8 mouse cellular contexts compared by ENCODE assay signal in the genomic region with DNA sequence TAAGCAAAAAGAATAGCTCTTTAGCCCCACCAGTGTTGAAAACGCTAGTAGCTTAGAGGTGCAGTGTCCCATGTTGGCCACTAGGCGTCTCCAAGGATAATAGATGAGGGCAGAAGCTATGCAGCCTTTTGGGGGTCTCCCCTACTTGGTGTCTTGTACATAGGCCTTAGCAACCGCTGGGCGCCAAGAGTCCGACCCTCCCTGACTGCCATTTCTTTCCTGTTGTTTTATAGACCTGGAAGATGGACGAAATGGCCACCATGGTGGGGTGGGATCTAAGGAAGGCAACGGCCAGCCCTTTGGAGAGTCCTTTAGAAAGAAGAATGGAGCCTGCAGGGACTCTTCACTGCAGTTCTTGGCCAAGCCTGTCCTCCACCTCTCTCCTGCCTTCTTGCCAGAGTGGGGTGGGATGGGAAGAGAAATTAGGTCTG. TPM values are rescaled to one million over a fixed set of nuclear protein-coding genes. Genes with fewer than 3 reads are reported as not detected.
DNase-seq lines count a peak whose midpoint lies in the region; ATAC-seq and TF ChIP-seq lines count a peak whose summit lies in the region.

No protein-coding gene starts in this region.

- TF ChIP-seq POLR2A in MEL (IDR thresholded peaks at IDR 0.05; ENCODE audit: control insufficient read depth in 1 of 2, insufficient read depth in 1 of 2, low read depth in 1 of 2, low read length in 2 of 2, poor library complexity in 1 of 2), result no peak

- H3K27me3 ChIP-seq in MEL (ENCODE audit: control insufficient read depth in 1 of 2, insufficient read depth in 2 of 2, low read length in 2 of 2), result no peaks in the 10 kb centered on the region
- H3K27me3 ChIP-seq in liver, embryonic 13.5 days, result peaks cover 44% of the 10 kb centered on the region
- 0 out of 2 replicates have a peak, but pooled peaks cover 6% of the 10 kb centered on the region for H3K27me3 ChIP-seq in neural tube, embryonic 12.5 days (replicated peaks)

- peak; percentile 97 for TF ChIP-seq RAD21 in MEL (IDR thresholded peaks at IDR 0.05; ENCODE audit: low read depth, low read length)

- peak overlapping the region; percentile 61 to 84; a peak in 3 of 4 replicates for H3K4me3 ChIP-seq in MEL (ENCODE audit: control insufficient read depth in 1 of 2, insufficient read depth in 1 of 2, low read depth in 2 of 2, low read length in 2 of 2)
- H3K4me3 ChIP-seq in liver, embryonic 13.5 days (replicated peaks), result no peak overlapping the region
- H3K4me3 ChIP-seq in neural tube, embryonic 12.5 days, result no peak overlapping the region

- TF ChIP-seq EP300 in MEL (IDR thresholded peaks at IDR 0.05; ENCODE audit: low read depth in 1 of 2, low read length in 2 of 2), result no peak

- no peaks in the 10 kb centered on the region; the same call in 1 of the 2 replicates for H3K79me2 ChIP-seq in MEL (ENCODE audit: control insufficient read depth, insufficient read depth, low read length, poor library complexity)

- peak overlapping the region; percentile 75; the same call in 1 of the 2 replicates for H3K9ac ChIP-seq in MEL (ENCODE audit: control insufficient read depth, low read depth, low read length, poor library complexity, severe bottlenecking)
- no peak overlapping the region for H3K9ac ChIP-seq in liver, embryonic 13.5 days
- H3K9ac ChIP-seq in neural tube, embryonic 12.5 days, result no peak overlapping the region

- no peaks in the 10 kb centered on the region for H3K36me3 ChIP-seq in MEL (ENCODE audit: control insufficient read depth in 1 of 2, insufficient read depth in 2 of 2, low read length in 2 of 2)
- H3K36me3 ChIP-seq in liver, embryonic 13.5 days, result no peaks in the 10 kb centered on the region
- no peaks in the 10 kb centered on the region for H3K36me3 ChIP-seq in neural tube, embryonic 12.5 days

- 0 out of 2 replicates have a peak overlapping the region, but pooled peaks have one; percentile 9 for H3K27ac ChIP-seq in MEL (ENCODE audit: control insufficient read depth, low read depth, low read length)
- no peak overlapping the region for H3K27ac ChIP-seq in liver, embryonic 13.5 days
- H3K27ac ChIP-seq in neural tube, embryonic 12.5 days, result no peak overlapping the region

- no peaks in the 10 kb centered on the region for H3K9me3 ChIP-seq in MEL (replicated peaks; ENCODE audit: insufficient read depth, low read length)
- H3K9me3 ChIP-seq in liver, embryonic 13.5 days (replicated peaks), result no peaks in the 10 kb centered on the region
- no peaks in the 10 kb centered on the region for H3K9me3 ChIP-seq in neural tube, embryonic 12.5 days

- DNase-seq in 416B (ENCODE audit: low read depth) (peak; percentile 85), MEL (ENCODE audit: low read depth, low spot score) (peak; percentile 84)
- peak; percentile 58 to 65 for DNase-seq in cerebellum, postnatal 25 days
- peak; percentile 49 to 67 for DNase-seq in frontal cortex, postnatal 36 days (ENCODE audit: low spot score in 2 of 2)
- peak; percentile 71 for DNase-seq in kidney, adult 9 months
- DNase-seq in liver, embryonic 13.5 days, result no peak
- peak; percentile 88 for DNase-seq in thymus, postnatal 0 days (ENCODE audit: low spot score)

- 10% methylated on average over 7 of the region's 7 CpGs for whole genome bisulfite sequencing in liver, embryonic 13.5 days (ENCODE audit: insufficient replicate concordance)
- 6% methylated on average over 7 of the region's 7 CpGs for WGBS in neural tube, embryonic 12.5 days

- ATAC-seq in liver, embryonic 13.5 days (ENCODE audit: low read depth), result no peak
- ATAC-seq in neural tube, embryonic 12.5 days (ENCODE audit: low FRiP score, low read depth), result peak; percentile 19

- peak; percentile 89 to 96 (median 95) for TF ChIP-seq CTCF in MEL (IDR thresholded peaks at IDR 0.05 in 2 of 3, conservative IDR thresholded peaks at IDR 0.05 in 1 of 3; ENCODE audit: control insufficient read depth in 1 of 3, insufficient read depth in 1 of 3, low read depth in 2 of 3, low read length in 3 of 3, poor library complexity in 1 of 3, severe bottlenecking in 1 of 3)

- peaks cover 2% of the 10 kb centered on the region in 2 experiments; a peak in 2 of 4 replicates for H3K4me1 ChIP-seq in MEL (ENCODE audit: control insufficient read depth in 1 of 2, insufficient read depth in 2 of 2, low read length in 2 of 2)
- peaks cover 18% of the 10 kb centered on the region for H3K4me1 ChIP-seq in liver, embryonic 13.5 days (replicated peaks)
- peaks cover 36% of the 10 kb centered on the region for H3K4me1 ChIP-seq in neural tube, embryonic 12.5 days

- peak overlapping the region; percentile 74; the same call in 1 of the 2 replicates for H3K4me2 ChIP-seq in liver, embryonic 13.5 days
- peak overlapping the region; percentile 90 for H3K4me2 ChIP-seq in neural tube, embryonic 12.5 days (replicated peaks)

TF ChIP-seq in MEL, 35 proteins besides CTCF, POLR2A, EP300 and RAD21:
- TF ChIP-seq GABPA (IDR thresholded peaks at IDR 0.05; ENCODE audit: low read depth, low read length) (no peak), ZNF384 (IDR thresholded peaks at IDR 0.05; ENCODE audit: low read depth, low read length) (no peak), NRF1 (IDR thresholded peaks at IDR 0.05; ENCODE audit: insufficient read depth, low read depth, low read length, poor library complexity, severe bottlenecking) (no peak), SMC3 (IDR thresholded peaks at IDR 0.05; ENCODE audit: low read depth, low read length) (peak; percentile 80), KAT2A (conservative IDR thresholded peaks at IDR 0.05; ENCODE audit: low read depth, low read length) (no peak), TBP (IDR thresholded peaks at IDR 0.05; ENCODE audit: low read depth, low read length) (0 out of 2 replicates have a peak, but pooled peaks have one; percentile 18), ZC3H11A (IDR thresholded peaks at IDR 0.05; ENCODE audit: low read depth, low read length) (peak; percentile 75), SIN3A (IDR thresholded peaks at IDR 0.05; ENCODE audit: low read length) (peak; percentile 32; the same call in 1 of the 2 replicates)

RNA-seq across cellular contexts. Expression of a gene that starts 1.9 kb away (rescaled TPM):
- total RNA-seq in MEL (2012; rRNA removed), result 0.89 and 2.1 TPM in 2 replicates
- 1 to 10 TPM in 1 of 2 experiments, not detected in 1; 2.2 TPM for polyA plus RNA-seq in MEL (2012; ENCODE audit: insufficient read depth in 1 of 2, insufficient read length in 2 of 2, low read depth in 1 of 2, low replicate concordance in 2 of 2, missing spikeins in 1 of 2)
- polyA plus RNA-seq in liver, embryonic 13.5 days (2015; fragmentation: Nextera tagmentation; extraction: Ambion mirVana), result 25.0 and 31.3 TPM in 2 replicates
- 77.3 and 90.2 TPM in 2 replicates for polyA plus RNA-seq in neural tube, embryonic 12.5 days (2016; fragmentation: Nextera tagmentation; extraction: Ambion mirVana)
- 129 and 131 TPM in 2 replicates for polyA plus RNA-seq in thymus, postnatal 0 days (2015; fragmentation: Nextera tagmentation; extraction: Ambion mirVana)

Comparison
In these comparisons a context has a peak if more than half of its experiments do, and no peak if none do; other contexts are left out.
1. H3K4me3 ChIP-seq: peak in MEL (2 of 2); none in liver, embryonic 13.5 days (single experiment) and neural tube, embryonic 12.5 days (single experiment).